Mouse (Mus musculus) B cell, adult 62 days (primary cell): ENCODE data around the gene Pcnx2. TPM values are rescaled to one million over a fixed set of nuclear protein-coding genes. Genes with fewer than 3 reads are reported as not detected.

ENCODE experiments used
- total RNA-seq: library from RNA; stranded (reverse); gene quantifications from 4 replicates; pipeline ENCODE4 v1.2.4, GENCODE M21; 2023

Gene Pcnx2
- total RNA-seq = not detected in 4 replicates

DNA sequence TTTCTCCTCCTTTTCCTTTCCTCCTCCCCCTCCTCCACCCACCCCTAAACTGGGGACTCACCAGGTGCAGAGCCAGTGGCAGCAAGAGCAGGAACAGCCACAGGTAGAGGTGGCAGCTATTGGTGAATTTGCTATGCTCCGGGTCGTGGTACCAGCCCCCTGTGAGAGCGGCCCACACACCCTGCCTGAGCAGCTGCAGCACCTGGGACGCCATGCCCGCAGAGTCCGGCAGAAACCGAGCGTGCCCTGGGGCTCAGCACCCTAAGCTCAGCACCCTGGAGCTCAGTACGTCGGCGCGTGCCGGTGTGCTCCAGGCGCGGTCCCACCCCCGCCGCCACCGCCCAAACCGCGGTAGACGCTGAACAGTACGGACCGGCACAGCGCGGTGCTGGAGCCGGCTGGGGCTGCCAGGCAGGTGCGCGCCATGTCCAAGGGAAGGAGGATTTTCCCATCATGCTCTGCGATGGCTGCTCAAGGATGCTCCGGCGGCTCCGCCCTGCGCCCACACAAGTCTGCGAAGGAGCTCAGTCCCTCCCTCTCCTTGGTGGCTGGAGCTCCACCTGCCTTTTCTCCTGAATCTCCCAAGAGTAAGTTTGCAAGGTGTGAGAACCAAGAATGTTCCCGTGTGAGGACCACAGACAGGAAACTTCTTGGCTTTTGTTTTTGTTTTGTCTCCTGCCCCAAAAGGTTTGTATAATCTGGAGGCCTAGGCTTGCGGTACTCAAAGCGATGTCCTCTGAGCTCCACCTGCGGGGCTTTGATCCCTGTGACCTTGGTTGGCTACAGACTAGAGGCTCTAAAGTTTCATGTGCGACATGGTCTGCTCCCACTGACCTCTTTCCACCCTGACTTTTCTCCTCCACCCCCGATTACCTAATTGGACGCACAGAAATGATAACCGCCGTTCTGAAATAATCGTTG lies at the start of gene Pcnx2:
Gene Pcnx2 (minus strand): TSS at position 450 of the 921 bp plus-strand sequence.

DNA sequence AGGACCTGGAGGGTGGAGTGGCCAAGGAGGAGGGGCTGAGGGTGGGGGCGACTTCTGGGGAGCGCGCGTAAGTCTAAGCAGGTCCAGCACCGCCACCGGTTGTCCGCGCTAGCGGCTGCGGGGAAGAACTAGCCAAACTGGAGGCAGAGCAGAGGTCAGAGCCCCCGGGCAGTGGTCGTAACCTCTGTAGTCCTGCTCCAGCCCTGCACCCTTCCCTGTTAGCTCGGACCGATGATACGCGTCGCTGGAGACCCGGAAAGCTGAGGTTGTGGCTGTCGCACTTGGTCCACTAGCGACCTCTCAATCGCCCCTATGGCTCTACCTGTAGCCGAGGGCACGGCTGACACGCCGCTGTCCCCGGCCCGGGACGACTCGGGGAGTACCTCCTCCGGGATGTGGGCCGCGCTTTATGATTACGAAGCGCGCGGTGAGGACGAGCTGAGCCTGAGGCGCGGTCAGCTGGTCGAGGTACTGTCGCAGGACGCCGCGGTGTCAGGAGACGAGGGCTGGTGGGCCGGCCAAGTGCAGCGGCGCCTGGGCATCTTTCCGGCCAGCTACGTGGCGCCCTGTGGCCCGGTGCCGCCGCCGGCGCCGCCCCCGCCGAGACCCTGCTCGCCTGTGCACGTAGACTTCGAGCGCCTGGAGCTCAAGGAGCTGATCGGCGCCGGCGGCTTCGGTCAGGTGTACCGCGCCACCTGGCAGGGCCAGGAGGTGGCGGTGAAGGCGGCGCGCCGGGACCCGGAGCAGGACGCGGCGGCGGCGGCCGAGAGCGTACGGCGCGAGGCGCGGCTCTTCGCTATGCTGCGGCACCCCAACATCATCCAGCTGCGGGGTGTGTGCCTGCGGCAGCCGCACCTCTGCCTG lies 12.5 kb upstream of the Pcnx2 start, which contains the start of gene Map3k21:
Gene Map3k21 (plus strand): TSS at position 86 of the 864 bp plus-strand sequence.

DNA sequence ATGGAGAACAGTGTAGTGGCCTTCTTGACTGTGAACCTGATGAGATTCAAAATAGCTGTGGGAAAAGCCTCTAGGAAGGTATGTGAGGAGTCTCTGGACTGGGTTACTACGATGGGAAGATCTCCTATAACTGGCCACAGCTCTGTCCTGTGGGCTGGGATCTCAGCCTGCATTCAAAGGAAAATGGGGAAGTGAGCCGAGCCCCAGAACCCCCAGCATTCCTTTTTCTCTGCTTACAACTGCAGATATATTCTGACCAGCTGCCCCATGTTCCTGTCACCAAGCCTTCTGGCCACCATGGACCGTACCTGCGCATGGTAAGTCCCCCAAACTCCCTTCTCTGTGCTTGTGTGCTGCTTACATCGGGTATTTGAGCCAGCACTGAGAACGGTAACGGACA lies 168.4 kb downstream of the Pcnx2 start, which contains the start of gene Ntpcr:
Gene Ntpcr (plus strand): TSS at position 218 of the 400 bp plus-strand sequence.

Other genes starting within 250 kb of the Pcnx2 start
- gene Map10, start 228.5 kb downstream of the Pcnx2 start, total RNA-seq = 2.9 to 4.3 TPM (median 3.8 TPM) in 4 replicates
- gene Ntpcr, start 168.4 kb downstream of the Pcnx2 start, total RNA-seq = 9.0 to 12.9 TPM (median 11.8 TPM) in 4 replicates
- not detected in 4 replicates for gene Map3k21, start 12.1 kb upstream of the Pcnx2 start, total RNA-seq
- 0.33 TPM in 1 of 4 replicates, not detected in the others for gene Kcnk1, start 96.9 kb upstream of the Pcnx2 start, total RNA-seq